Mouse (Mus musculus) ES-Bruce4 (cell line): ENCODE results near the gene Dao.

Experiments used
- CTCF ChIP-seq: IDR thresholded peaks from one replicate; pipeline ENCODE4 v1.8.1; 2011; ENCODE audit warnings: low read depth, low read length
- EP300 ChIP-seq: IDR thresholded peaks from 2 replicates; pipeline ENCODE4 v1.6.1; 2011; ENCODE audit warnings: low read depth, low read length; ENCODE audit not compliant: insufficient read depth

DNA sequence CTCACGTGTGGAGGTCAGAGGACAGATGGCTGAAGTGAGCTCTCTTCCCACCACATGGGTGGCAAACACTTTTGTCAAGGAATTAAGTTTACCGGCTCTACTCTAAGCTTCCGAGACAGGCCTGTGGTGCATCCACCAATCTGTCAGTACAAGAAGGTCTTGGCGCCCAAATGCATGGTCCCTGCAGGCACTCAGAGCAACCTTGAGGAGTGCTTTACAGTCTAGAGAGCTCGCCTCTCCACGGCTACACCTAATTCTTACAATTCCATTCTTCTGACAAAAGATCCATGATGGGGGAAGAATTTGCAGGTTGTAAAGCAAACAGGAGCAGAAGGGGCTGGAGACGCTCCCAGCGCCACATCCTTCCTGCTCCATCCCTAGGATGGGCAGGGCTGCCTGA lies 26.9 kb upstream of the Dao start:
- TF ChIP-seq CTCF (no peak), EP300 (no peak)
